Mouse (Mus musculus) C2C12 (cell line): ENCODE measurements around the gene Gh. TPM values are rescaled to one million over a fixed set of nuclear protein-coding genes. Genes with fewer than 3 reads are reported as not detected.

ENCODE experiments used
- H3K27me3 ChIP-seq: one replicate; pipeline ENCODE4 v1.6.1; 2011; ENCODE audit not compliant: control insufficient read depth, insufficient read depth, insufficient read length
- H3K36me3 ChIP-seq: one replicate; pipeline ENCODE4 v1.6.1; 2011; ENCODE audit not compliant: control insufficient read depth, insufficient read depth
- H3K4me3 ChIP-seq: one replicate; pipeline ENCODE4 v1.5.1; 2011; ENCODE audit warnings: mild to moderate bottlenecking, control low read depth; ENCODE audit not compliant: poor library complexity, insufficient read depth, severe bottlenecking
- H3K79me2 ChIP-seq: one replicate; pipeline ENCODE4 v1.6.1; 2011; ENCODE audit not compliant: control insufficient read depth, insufficient read depth
- H3K79me3 ChIP-seq: one replicate; pipeline ENCODE4 v1.6.1; 2011; ENCODE audit warnings: low read depth, control low read depth
- H3ac ChIP-seq: one replicate; pipeline ENCODE3; 2011; ENCODE audit warnings: low read depth; ENCODE audit not compliant: control insufficient read depth, insufficient read length
- CEBPB ChIP-seq: IDR thresholded peaks from one replicate; pipeline ENCODE4 v1.6.1; 2011; ENCODE audit warnings: low read depth, mild to moderate bottlenecking, control low read depth, moderate library complexity
- CTCF ChIP-seq: IDR thresholded peaks from one replicate; pipeline ENCODE4 v1.5.1; 2011; ENCODE audit not compliant: control insufficient read depth, insufficient read depth, insufficient read length
- FOSL1 ChIP-seq: IDR thresholded peaks from one replicate; pipeline ENCODE4 v1.8.0; 2011; ENCODE audit warnings: mild to moderate bottlenecking, low read length; ENCODE audit not compliant: poor library complexity, insufficient read depth, severe bottlenecking
- MAX ChIP-seq: IDR thresholded peaks from one replicate; pipeline ENCODE4 v1.6.1; 2011; ENCODE audit warnings: mild to moderate bottlenecking, control low read depth
- MYOD1 ChIP-seq: IDR thresholded peaks from one replicate; pipeline ENCODE4 v1.6.1; 2011; ENCODE audit warnings: low read depth; ENCODE audit not compliant: control insufficient read depth, insufficient read length
- MYOG ChIP-seq: IDR thresholded peaks from one replicate; pipeline ENCODE4 v1.6.1; 2011; ENCODE audit not compliant: control insufficient read depth, insufficient read length; ENCODE audit errors: extremely low read depth
- USF1 ChIP-seq: IDR thresholded peaks from one replicate; pipeline ENCODE4 v1.6.1; 2011; ENCODE audit warnings: low read depth, mild to moderate bottlenecking, control low read depth, moderate library complexity
- polyA plus RNA-seq: library from polyadenylated mRNA; unstranded; fragments of >200 nt; fragmentation: generic; extraction: Trizol; gene quantifications from one replicate; pipeline ENCODE4 v1.2.1, GENCODE M21; 2012; ENCODE audit warnings: missing spikeins

The Gh gene
- polyA plus RNA-seq, 1 experiment, result not detected

DNA sequence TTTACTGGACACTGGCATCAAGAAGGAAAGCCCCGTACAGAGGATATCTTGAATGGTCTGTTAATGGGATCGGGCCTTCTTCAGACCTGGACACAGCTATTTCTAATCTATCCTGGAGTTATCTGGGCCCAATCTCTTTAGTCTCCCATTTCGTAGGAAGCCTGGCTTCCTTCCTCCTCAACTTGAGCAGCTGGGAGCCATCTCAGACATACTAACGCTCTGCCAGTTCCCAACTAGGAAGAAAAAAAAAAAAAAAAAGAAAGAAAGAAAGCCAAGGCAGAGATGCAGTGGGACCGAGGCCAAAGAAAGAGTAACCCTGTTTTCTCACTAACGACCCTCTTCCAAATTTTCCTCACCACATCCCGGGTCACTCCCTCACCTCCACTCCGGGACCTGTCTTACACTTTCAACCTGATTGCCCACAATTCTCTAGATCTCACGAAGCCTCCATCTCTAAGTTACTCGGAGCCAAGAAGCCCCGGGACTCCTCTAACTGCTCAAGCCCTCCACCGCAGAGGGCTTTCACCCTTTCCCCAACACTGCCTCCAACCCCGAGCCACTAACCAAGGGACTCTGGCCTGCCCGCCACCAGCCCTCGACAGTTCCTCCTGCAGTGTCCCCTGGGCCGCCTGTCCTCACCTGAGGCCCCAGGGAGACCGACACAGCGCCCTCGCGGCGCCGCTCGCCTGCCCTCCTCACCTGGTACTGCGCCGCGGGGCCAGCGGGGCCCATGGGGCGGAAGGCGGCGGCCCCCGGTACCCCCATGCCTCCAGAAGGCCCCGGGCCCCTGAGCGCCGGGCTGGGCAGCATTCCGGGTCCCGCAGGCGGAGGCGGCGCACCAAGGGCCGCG, 29.6 kb downstream of the Gh start:
- Histone ChIP-seq H3K4me3 (peak overlapping the region; percentile 71), H3ac (peak overlapping the region; percentile 99), H3K79me2 (peaks cover 53% of the 10 kb centered on the region), H3K79me3 (peaks cover 32% of the 10 kb centered on the region), H3K36me3 (peaks cover 11% of the 10 kb centered on the region), H3K27me3 (no peaks in the 10 kb centered on the region)
- no peak for TF ChIP-seq CTCF

DNA sequence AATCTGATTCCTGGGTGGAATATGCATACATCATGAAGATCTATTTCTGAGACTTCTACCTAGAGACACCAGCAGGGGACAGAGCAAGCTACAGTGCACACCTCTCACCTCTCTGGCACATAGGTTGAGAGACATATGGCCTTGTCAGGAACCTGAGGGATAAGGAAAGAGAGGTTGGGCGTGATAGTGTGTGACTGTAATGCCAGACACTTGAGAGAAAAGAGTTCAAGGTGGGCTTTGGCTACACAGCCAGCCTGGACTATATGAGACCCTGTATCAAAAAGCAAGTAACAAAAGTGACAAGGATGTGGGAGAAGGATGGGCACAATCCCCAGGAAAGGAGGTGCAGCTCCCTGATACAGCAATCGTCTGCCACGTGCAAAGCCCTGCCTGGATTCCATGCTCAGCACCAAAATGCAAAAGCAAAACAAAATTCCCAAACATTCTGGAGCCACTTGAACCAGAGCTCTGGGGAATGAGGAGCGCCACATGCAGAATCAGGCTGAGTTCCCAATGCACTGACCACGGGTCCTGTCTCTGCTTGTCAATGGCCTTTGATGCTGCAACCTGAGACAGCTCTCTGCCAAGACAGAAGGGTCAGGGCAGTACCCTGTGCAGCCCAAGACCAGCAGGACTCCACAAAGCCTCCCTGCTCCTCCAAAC, 30.4 kb downstream of the Gh start:
- H3K79me3 ChIP-seq, result peaks cover 32% of the 10 kb centered on the region
- H3ac ChIP-seq, result peak overlapping the region; percentile 9
- no peaks in the 10 kb centered on the region for H3K27me3 ChIP-seq
- peak overlapping the region; percentile 71 for H3K4me3 ChIP-seq
- no peak for TF ChIP-seq MYOD1
- TF ChIP-seq FOSL1, result no peak
- TF ChIP-seq MYOG, result no peak
- TF ChIP-seq MAX, result no peak
- TF ChIP-seq CTCF, result no peak
- no peak for TF ChIP-seq CEBPB
- no peak for TF ChIP-seq USF1
- peaks cover 19% of the 10 kb centered on the region for H3K36me3 ChIP-seq
- H3K79me2 ChIP-seq, result peaks cover 53% of the 10 kb centered on the region

DNA sequence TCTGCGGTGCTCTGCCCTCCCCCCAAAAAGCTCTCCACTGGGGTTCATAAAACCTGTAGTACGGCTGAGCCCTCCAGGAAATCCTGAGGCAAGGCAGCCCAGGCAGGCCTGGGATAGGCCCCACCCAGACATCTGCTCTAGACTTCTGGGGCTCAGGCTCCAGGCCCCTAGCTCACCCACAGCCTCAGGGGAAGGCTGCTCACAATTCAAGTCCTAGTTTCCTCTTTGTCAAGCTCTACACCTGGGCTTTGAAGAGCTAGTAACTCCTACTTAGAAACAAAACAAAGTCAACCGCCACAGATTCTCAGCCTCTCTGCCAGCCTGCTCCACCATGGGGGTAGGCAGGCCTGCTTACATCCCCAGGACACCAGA, 32.6 kb downstream of the Gh start:
- TF ChIP-seq CEBPB (no peak), MYOD1 (no peak), FOSL1 (no peak)
- no peak overlapping the region for H3ac ChIP-seq
- no peaks in the 10 kb centered on the region for H3K27me3 ChIP-seq
- H3K4me3 ChIP-seq, result no peak overlapping the region
- peaks cover 53% of the 10 kb centered on the region for H3K79me2 ChIP-seq
- peaks cover 32% of the 10 kb centered on the region for H3K79me3 ChIP-seq
- H3K36me3 ChIP-seq, result peaks cover 37% of the 10 kb centered on the region

DNA sequence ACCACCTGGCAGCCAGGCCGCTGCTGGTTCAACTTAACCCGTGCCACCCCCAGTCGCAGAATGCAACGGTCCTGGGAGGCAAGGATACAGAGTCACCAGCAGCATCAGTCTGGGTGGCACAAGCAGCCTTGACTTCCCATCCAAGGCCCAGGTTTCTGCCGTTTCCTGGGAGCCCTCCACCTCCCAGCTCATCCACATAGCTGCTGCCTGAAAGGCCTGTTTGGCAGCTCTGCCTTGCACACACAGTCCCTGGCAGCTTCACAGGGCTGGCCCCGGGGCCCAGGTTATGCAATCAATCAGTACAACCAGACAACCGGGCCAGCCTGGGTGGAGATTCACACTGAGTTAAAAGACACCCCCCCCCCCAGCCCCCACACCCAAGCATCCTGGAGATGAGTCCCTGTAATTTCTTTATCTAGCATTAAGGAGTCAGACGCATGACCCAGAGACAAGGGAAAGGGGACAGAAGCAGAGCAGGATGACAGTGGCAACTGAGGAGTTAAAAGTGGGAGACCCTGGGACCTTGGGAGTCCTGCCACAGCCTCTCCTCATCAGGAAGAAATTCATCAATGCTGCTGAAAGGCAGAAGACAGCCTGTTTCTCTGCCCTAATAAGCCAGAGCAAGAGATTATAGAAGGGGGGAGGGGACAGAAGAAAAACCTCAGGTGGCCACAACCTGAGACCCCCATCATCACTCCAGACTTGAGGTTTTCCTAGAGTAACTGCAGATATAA, 33.2 kb downstream of the Gh start:
- H3K79me3 ChIP-seq, result peaks cover 32% of the 10 kb centered on the region
- TF ChIP-seq MAX (no peak), FOSL1 (no peak), USF1 (no peak), CEBPB (no peak), MYOG (no peak), CTCF (no peak), MYOD1 (no peak)
- H3K27me3 ChIP-seq, result no peaks in the 10 kb centered on the region
- H3K4me3 ChIP-seq, result no peak overlapping the region
- no peak overlapping the region for H3ac ChIP-seq
- H3K79me2 ChIP-seq, result peaks cover 53% of the 10 kb centered on the region
- H3K36me3 ChIP-seq, result peaks cover 43% of the 10 kb centered on the region

DNA sequence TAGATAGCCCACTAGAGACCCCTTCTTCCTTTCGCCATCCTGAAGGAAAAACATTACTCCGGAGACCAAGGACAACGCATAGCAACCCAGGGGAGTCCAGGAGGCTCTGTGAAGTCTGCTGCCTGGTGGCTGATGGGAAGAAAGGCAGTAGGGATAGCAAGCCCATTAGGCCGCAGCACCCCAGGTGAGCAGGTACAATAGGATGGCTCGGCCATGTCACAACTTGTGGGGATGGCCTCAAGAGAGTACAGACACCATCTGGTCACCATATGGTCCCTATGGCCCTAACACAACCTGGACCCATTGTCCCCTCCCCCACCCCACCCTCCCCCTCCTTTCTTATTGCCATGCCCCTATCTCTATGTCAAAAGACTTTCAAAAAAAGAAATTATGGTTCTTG, 33.8 kb downstream of the Gh start:
- H3K36me3 ChIP-seq, result peaks cover 49% of the 10 kb centered on the region
- peaks cover 53% of the 10 kb centered on the region for H3K79me2 ChIP-seq
- H3K79me3 ChIP-seq, result peaks cover 32% of the 10 kb centered on the region
- H3ac ChIP-seq, result no peak overlapping the region
- TF ChIP-seq USF1 (no peak), CEBPB (no peak), FOSL1 (no peak), MAX (no peak), MYOD1 (no peak), MYOG (no peak), CTCF (no peak)
- H3K27me3 ChIP-seq, result no peaks in the 10 kb centered on the region
- H3K4me3 ChIP-seq, result no peak overlapping the region

DNA sequence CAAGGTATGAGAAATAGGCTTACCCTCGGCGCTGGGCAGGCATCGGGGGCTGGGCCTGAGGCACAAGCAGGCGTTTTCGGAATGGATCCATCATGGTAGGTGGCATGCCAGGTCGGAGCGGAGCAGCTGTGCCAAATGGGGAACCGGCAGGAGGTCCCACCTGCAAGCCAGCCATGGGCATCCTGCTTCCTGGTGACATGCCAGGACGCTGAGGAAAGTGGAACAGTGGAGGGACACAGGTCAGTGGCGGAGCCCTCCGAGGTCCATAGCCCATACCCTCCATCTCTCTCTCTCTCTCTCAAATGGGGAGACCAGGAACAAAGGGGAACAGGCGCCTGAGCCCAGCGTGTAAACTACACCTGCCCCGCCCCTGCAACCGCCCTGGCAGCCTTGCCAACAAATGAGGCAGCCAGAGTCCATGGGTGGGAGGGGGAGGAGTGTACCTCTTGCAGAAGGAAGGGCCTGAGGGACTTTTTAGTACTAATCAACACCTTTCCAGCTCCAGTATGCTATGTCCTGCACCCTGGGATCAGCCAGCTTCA, 34.3 kb downstream of the Gh start:
- no peak for TF ChIP-seq MYOD1
- TF ChIP-seq MAX, result no peak
- no peak for TF ChIP-seq CEBPB
- TF ChIP-seq FOSL1, result no peak
- TF ChIP-seq USF1, result no peak
- TF ChIP-seq CTCF, result no peak
- no peak for TF ChIP-seq MYOG
- H3ac ChIP-seq, result no peak overlapping the region
- H3K79me3 ChIP-seq, result peaks cover 32% of the 10 kb centered on the region
- H3K36me3 ChIP-seq, result peaks cover 54% of the 10 kb centered on the region
- no peaks in the 10 kb centered on the region for H3K27me3 ChIP-seq
- H3K79me2 ChIP-seq, result peaks cover 51% of the 10 kb centered on the region
- H3K4me3 ChIP-seq, result no peak overlapping the region
